Mouse (Mus musculus) CH12.LX (cell line): ENCODE measurements at regions not wholly inside any gene's neighbourhood (a gene's known extent, or its start where the extent isn't known, plus 50 kb on each side); places are given as distances from the start of the nearest gene placed in this dataset.

Experiments
- DNase-seq: peaks from one replicate; pipeline ENCODE4 v3.0.0-alpha.2; 2013; ENCODE audit errors: extremely low read depth
- H3K27ac ChIP-seq: 2 replicates; pipeline ENCODE4 v1.5.1; 2012; ENCODE audit warnings: low read depth, mild to moderate bottlenecking, control low read depth, moderate library complexity; ENCODE audit not compliant: insufficient read depth
- H3K27me3 ChIP-seq: replicated peaks from 2 replicates; pipeline ENCODE3; 2012; ENCODE audit warnings: inconsistent platforms
- H3K36me3 ChIP-seq, 2 experiments: replicated peaks in 1 of 2; 2 replicates each; pipeline versions ENCODE3 to v1.6.1; 2012; ENCODE audit warnings: inconsistent platforms in 1 of 2, low read length in 1 of 2, mild to moderate bottlenecking in 1 of 2, mixed read lengths in 1 of 2, moderate library complexity in 1 of 2; ENCODE audit not compliant: control insufficient read depth in 1 of 2, insufficient read depth in 1 of 2
- H3K4me1 ChIP-seq, 2 experiments: 2 replicates each; pipeline ENCODE4 v1.6.1; 2012; ENCODE audit warnings: inconsistent platforms in 1 of 2, moderate library complexity in 1 of 2; ENCODE audit not compliant: insufficient read depth in 2 of 2, control insufficient read depth in 1 of 2
- H3K4me2 ChIP-seq: 2 replicates; pipeline ENCODE4 v1.6.1; 2012; ENCODE audit warnings: low read depth, mild to moderate bottlenecking, control low read depth; ENCODE audit not compliant: poor library complexity, insufficient read depth, severe bottlenecking
- H3K4me3 ChIP-seq, 3 experiments: fragments of 150-350 bp in 1 of 3; sonication (generic) in 1 of 3; replicated peaks in 1 of 3; 2 replicates each; pipeline versions ENCODE3 to v1.5.1; 2011 to 2012; ENCODE audit warnings: low read depth in 2 of 3, low read length in 2 of 3, mild to moderate bottlenecking in 2 of 3, moderate library complexity in 2 of 3, control low read depth in 1 of 3, improper control_type of control experiment in 1 of 3, inconsistent platforms in 1 of 3, mixed read lengths in 1 of 3; ENCODE audit not compliant: poor library complexity in 1 of 3
- H3K79me2 ChIP-seq: replicated peaks from 2 replicates; pipeline ENCODE4 v1.6.1; 2012; ENCODE audit warnings: mild to moderate bottlenecking, moderate library complexity; ENCODE audit not compliant: control insufficient read depth, poor library complexity, insufficient read depth, severe bottlenecking; ENCODE audit errors: extremely low read depth
- H3K9ac ChIP-seq: 2 replicates; pipeline ENCODE4 v1.6.1; 2012; ENCODE audit warnings: low read depth, mild to moderate bottlenecking, control low read depth, moderate library complexity; ENCODE audit not compliant: insufficient read depth
- H3K9me3 ChIP-seq: replicated peaks from 2 replicates; pipeline ENCODE3; 2012; ENCODE audit warnings: low read length, inconsistent platforms, mixed read lengths
- CHD2 ChIP-seq: IDR thresholded peaks from 2 replicates; pipeline ENCODE4 v1.6.1; 2011; ENCODE audit warnings: low read length, improper control_type of control experiment
- CTCF ChIP-seq, 2 experiments: IDR thresholded peaks in 1 of 2; conservative IDR thresholded peaks in 1 of 2; 2 replicates each; pipeline ENCODE4 v1.5.1; 2011 to 2012; ENCODE audit warnings: low read depth in 2 of 2, low read length in 2 of 2, improper control_type of control experiment in 1 of 2, inconsistent platforms in 1 of 2, mild to moderate bottlenecking in 1 of 2, moderate library complexity in 1 of 2
- E2F4 ChIP-seq: IDR thresholded peaks from 2 replicates; pipeline ENCODE4 v1.6.1; 2011; ENCODE audit warnings: low read depth, low read length, improper control_type of control experiment; ENCODE audit not compliant: insufficient replicate concordance
- ELF1 ChIP-seq: IDR thresholded peaks from 2 replicates; pipeline ENCODE4 v1.6.1; 2014; ENCODE audit warnings: low read depth, mild to moderate bottlenecking, inconsistent platforms, low read length, improper control_type of control experiment
- EP300 ChIP-seq: IDR thresholded peaks from 2 replicates; pipeline ENCODE4 v1.6.1; 2011; ENCODE audit warnings: low read length, improper control_type of control experiment
- GABPA ChIP-seq: IDR thresholded peaks from 2 replicates; pipeline ENCODE4 v1.6.1; 2012; ENCODE audit warnings: low read depth, low read length, improper control_type of control experiment, inconsistent platforms; ENCODE audit not compliant: insufficient replicate concordance
- HCFC1 ChIP-seq: IDR thresholded peaks from 2 replicates; pipeline ENCODE4 v1.6.1; 2012; ENCODE audit warnings: low read depth, mild to moderate bottlenecking, inconsistent platforms, low read length, improper control_type of control experiment
- IRF4 ChIP-seq: IDR thresholded peaks from 2 replicates; pipeline ENCODE4 v1.6.1; 2014; ENCODE audit warnings: low read depth, mild to moderate bottlenecking, inconsistent platforms, low read length, improper control_type of control experiment
- MEF2A ChIP-seq: IDR thresholded peaks from 2 replicates; pipeline ENCODE4 v1.6.1; 2014; ENCODE audit warnings: low read depth, mild to moderate bottlenecking, inconsistent platforms, low read length, improper control_type of control experiment, borderline replicate concordance
- MXI1 ChIP-seq: IDR thresholded peaks from 2 replicates; pipeline ENCODE4 v1.6.1; 2011; ENCODE audit warnings: mild to moderate bottlenecking, low read depth, low read length, improper control_type of control experiment
- MYC ChIP-seq: IDR thresholded peaks from 2 replicates; pipeline ENCODE4 v1.6.1; 2011; ENCODE audit warnings: low read depth, mild to moderate bottlenecking, improper control_type of control experiment, low read length
- NELFE ChIP-seq: IDR thresholded peaks from 2 replicates; pipeline ENCODE4 v1.6.1; 2011; ENCODE audit warnings: low read depth, low read length, improper control_type of control experiment
- NRF1 ChIP-seq: IDR thresholded peaks from 2 replicates; pipeline ENCODE4 v1.6.1; 2014; ENCODE audit warnings: low read depth, mild to moderate bottlenecking, inconsistent platforms, low read length, improper control_type of control experiment, moderate library complexity
- POLR2A ChIP-seq: IDR thresholded peaks from 2 replicates; pipeline ENCODE4 v1.6.1; 2011; ENCODE audit warnings: low read depth, mild to moderate bottlenecking, improper control_type of control experiment, low read length
- POLR2AphosphoS2 ChIP-seq: IDR thresholded peaks from 2 replicates; pipeline ENCODE4 v1.6.1; 2011; ENCODE audit warnings: low read depth, low read length, improper control_type of control experiment
- RAD21 ChIP-seq: IDR thresholded peaks from 2 replicates; pipeline ENCODE4 v1.6.1; 2011; ENCODE audit warnings: low read depth, mild to moderate bottlenecking, low read length, improper control_type of control experiment, moderate library complexity
- SMC3 ChIP-seq: IDR thresholded peaks from 2 replicates; pipeline ENCODE4 v1.6.1; 2011; ENCODE audit warnings: low read depth, low read length, improper control_type of control experiment
- TBP ChIP-seq: conservative IDR thresholded peaks from 2 replicates; pipeline ENCODE4 v1.6.1; 2011; ENCODE audit warnings: low read depth, low read length, improper control_type of control experiment
- TCF12 ChIP-seq: IDR thresholded peaks from 2 replicates; pipeline ENCODE4 v1.6.1; 2014; ENCODE audit warnings: low read depth, mild to moderate bottlenecking, inconsistent platforms, low read length, improper control_type of control experiment
- UBTF ChIP-seq: IDR thresholded peaks from 2 replicates; pipeline ENCODE4 v1.6.1; 2012; ENCODE audit warnings: low read depth, mild to moderate bottlenecking, inconsistent platforms, low read length, improper control_type of control experiment, moderate library complexity
- USF1 ChIP-seq: IDR thresholded peaks from 2 replicates; pipeline ENCODE4 v1.6.1; 2014; ENCODE audit warnings: low read depth, mild to moderate bottlenecking, inconsistent platforms, low read length, improper control_type of control experiment
- USF2 ChIP-seq: conservative IDR thresholded peaks from 2 replicates; pipeline ENCODE4 v1.6.1; 2011; ENCODE audit warnings: low read depth, low read length, improper control_type of control experiment
- ZKSCAN1 ChIP-seq: IDR thresholded peaks from 2 replicates; pipeline ENCODE4 v1.6.1; 2012; ENCODE audit warnings: low read depth, inconsistent platforms, low read length, improper control_type of control experiment, borderline replicate concordance
- ZMIZ1 ChIP-seq: IDR thresholded peaks from 2 replicates; pipeline ENCODE4 v1.6.1; 2012; ENCODE audit warnings: low read depth, mild to moderate bottlenecking, inconsistent platforms, low read length, improper control_type of control experiment
- ZNF384 ChIP-seq: IDR thresholded peaks from 2 replicates; pipeline ENCODE4 v1.6.1; 2012; ENCODE audit warnings: low read depth, low read length, improper control_type of control experiment, inconsistent platforms
- dilution Hi-C: fragments of 300-500 bp; cut with MboI; formaldehyde crosslinking; loops from 2 replicates; pipeline ENCODE4 v1.14.3; 2020; ENCODE audit warnings: low sequenced_read_pairs; ENCODE audit not compliant: extremely low pct_unique_long_range_greater_than_20kb, extremely low pct_ligation_motif_present
- in situ Hi-C: fragments of 300-500 bp; cut with MboI; formaldehyde crosslinking; loops from 3 replicates; pipeline ENCODE4 v1.14.3; 2019; ENCODE audit warnings: low sequenced_read_pairs, low pct_ligation_motif_present, low pct_unique_long_range_greater_than_20kb, mixed read lengths

GRCm38 (mm10) chr2:8470546-8470945, 961.2 kb upstream of the Celf2 start:
- H3K4me3 ChIP-seq: no peak overlapping the region
- H3K9me3 ChIP-seq: no peaks in the 10 kb centered on the region
- no peak overlapping the region for H3K27ac ChIP-seq
- no peaks in the 10 kb centered on the region for H3K36me3 ChIP-seq
- TF ChIP-seq MEF2A: no peak
- no peak overlapping the region for H3K4me2 ChIP-seq
- H3K79me2 ChIP-seq: no peaks in the 10 kb centered on the region
- DNase-seq: no peak
- H3K9ac ChIP-seq: no peak overlapping the region
- dilution Hi-C loops: no loop called here
- in situ Hi-C loops: no loop called here
- H3K27me3 ChIP-seq: no peaks in the 10 kb centered on the region
- H3K4me1 ChIP-seq: no peaks in the 10 kb centered on the region

DNA sequence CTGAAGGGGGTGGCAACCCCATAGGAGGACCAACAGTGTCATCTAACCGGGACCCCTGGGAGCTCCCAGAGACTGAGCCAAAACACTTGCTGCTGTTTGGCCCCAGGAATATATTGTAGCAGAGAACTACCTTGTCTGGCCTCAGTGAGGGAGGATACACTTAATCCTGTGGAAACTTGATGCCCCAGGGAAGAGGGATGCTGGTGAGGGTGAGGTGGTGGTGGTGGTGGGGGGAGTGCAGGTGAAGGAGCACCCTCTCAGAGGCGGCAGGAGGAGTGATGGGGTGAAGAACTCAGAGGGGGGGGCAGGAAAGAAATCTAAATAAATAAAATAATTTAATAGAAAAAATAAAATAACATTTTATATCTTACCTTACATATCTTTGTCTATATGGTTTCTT, 959.6 kb upstream of the Celf2 start:
- H3K9me3 ChIP-seq: no peaks in the 10 kb centered on the region
- in situ Hi-C loops (no loop called here), dilution Hi-C loops (no loop called here)
- TF ChIP-seq NELFE (no peak), USF1 (no peak), ZNF384 (no peak), CTCF (conservative IDR thresholded peaks at IDR 0.05 in 1 of 2, IDR thresholded peaks at IDR 0.05 in 1 of 2; ENCODE audit: low read depth in 2 of 2, low read length in 2 of 2) (no peak), HCFC1 (no peak), SMC3 (no peak), ELF1 (no peak), GABPA (no peak), POLR2A (no peak), USF2 (no peak), MYC (no peak), MXI1 (no peak), TCF12 (no peak), CHD2 (no peak), TBP (no peak), IRF4 (no peak)
- no peak overlapping the region for H3K4me3 ChIP-seq
- H3K79me2 ChIP-seq: no peaks in the 10 kb centered on the region
- H3K27ac ChIP-seq: no peak overlapping the region
- DNase-seq: no peak
- H3K4me1 ChIP-seq: no peaks in the 10 kb centered on the region
- no peak overlapping the region for H3K4me2 ChIP-seq
- H3K9ac ChIP-seq: no peak overlapping the region
- H3K36me3 ChIP-seq: no peaks in the 10 kb centered on the region
- H3K27me3 ChIP-seq: no peaks in the 10 kb centered on the region

GRCm38 (mm10) chr2:8468351-8468750, 959.0 kb upstream of the Celf2 start:
- TF ChIP-seq MEF2A (no peak), NRF1 (no peak), POLR2A (no peak), IRF4 (no peak), E2F4 (no peak), ZKSCAN1 (no peak), RAD21 (no peak), POLR2AphosphoS2 (no peak), TCF12 (no peak), TBP (no peak), ZMIZ1 (no peak), UBTF (no peak), EP300 (no peak)
- in situ Hi-C loops (no loop called here), dilution Hi-C loops (no loop called here)
- Histone ChIP-seq H3K9ac (no peak overlapping the region), H3K79me2 (no peaks in the 10 kb centered on the region), H3K27ac (no peak overlapping the region), H3K4me2 (no peak overlapping the region), H3K9me3 (no peaks in the 10 kb centered on the region), H3K27me3 (no peaks in the 10 kb centered on the region), H3K36me3 (no peaks in the 10 kb centered on the region), H3K4me1 (no peaks in the 10 kb centered on the region), H3K4me3 (no peak overlapping the region)
- no peak for DNase-seq
